Mouse (Mus musculus) heart, postnatal 0 days (tissue): Measurements from ENCODE around the gene Pin1.

Experiments used
- CTCF ChIP-seq: IDR thresholded peaks from 2 replicates; pipeline ENCODE4 v1.5.1; 2016; ENCODE audit warnings: antibody characterized with exemption, control low read depth, low read depth
- EP300 ChIP-seq: IDR thresholded peaks from 2 replicates; pipeline ENCODE4 v1.6.1; 2016; ENCODE audit warnings: antibody characterized with exemption, low read depth

DNA sequence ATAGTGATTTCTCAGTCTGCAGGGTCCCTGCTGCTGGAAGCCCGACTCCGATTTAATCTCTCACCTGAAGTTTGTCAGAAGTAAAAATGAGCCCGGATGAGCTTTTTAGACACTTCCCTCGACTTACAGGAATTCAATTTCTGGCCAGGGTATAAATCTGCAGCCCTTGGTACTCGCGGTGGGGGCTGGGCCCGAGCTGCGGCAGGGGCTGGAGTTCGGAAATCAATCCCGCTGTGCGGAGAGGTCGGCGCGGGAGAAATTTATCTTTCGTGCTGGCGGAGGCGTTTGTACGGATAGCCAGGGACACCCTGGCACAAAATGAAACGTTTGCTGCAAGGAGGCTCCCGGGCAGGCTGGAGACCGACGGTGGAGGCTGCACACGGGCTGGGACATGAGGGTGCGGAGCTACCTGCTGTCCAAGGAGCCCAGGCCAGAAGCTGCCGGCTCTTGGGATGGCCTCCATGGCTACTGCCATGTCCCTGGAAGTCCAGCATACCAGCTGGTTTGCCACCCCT lies 42.9 kb downstream of the Pin1 start:
- no peak for TF ChIP-seq EP300
- no peak for TF ChIP-seq CTCF
